Mouse (Mus musculus): ENCODE results near the gene Fos. TPM values are rescaled to one million over a fixed set of nuclear protein-coding genes. Genes with fewer than 3 reads are reported as not detected.

Gene Fos
- polyA plus RNA-seq, 1 experiment from 2014 or later: 23.2 TPM

DNA sequence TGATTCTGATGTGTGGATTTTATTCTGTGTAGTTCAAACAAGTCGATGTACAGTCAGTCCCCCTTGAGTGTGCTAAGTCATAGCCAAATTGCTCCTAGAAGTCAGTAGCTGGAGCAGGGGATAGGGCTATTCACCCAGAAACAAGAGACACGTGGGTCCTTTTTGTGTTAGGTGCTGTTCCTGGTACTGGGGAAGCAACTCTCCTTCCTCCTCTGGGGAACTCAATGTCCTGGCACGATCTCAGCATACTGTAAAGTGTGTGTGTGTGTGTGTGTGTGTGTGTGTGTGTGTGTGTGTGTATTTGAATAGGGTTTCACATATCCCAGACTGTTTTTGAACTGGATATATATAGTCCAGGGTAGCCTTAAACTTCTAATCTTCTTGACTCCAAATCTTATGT lies 8.8 kb upstream of the Fos start:
- WGBS: 39% methylated on average over 3 of the region's 3 CpGs
- Histone ChIP-seq H3K9me3 (ENCODE audit: control insufficient read depth, low read length) (no peaks in the 10 kb centered on the region), H3K9ac (ENCODE audit: low read length) (no peak overlapping the region), H3K4me3 (ENCODE audit: low read depth, low read length) (no peak overlapping the region), H3K27me3 (ENCODE audit: control insufficient read depth, insufficient read depth, low read length) (no peaks in the 10 kb centered on the region), H3K4me2 (replicated peaks; ENCODE audit: low read depth) (no peak overlapping the region), H3K4me1 (replicated peaks; ENCODE audit: control insufficient read depth, insufficient read depth) (0 out of 2 replicates have a peak, but pooled peaks cover 5% of the 10 kb centered on the region), H3K36me3 (ENCODE audit: control insufficient read depth, insufficient read depth, low read length) (no peaks in the 10 kb centered on the region), H3K27ac (replicated peaks) (no peak overlapping the region)
- TF ChIP-seq EP300 (optimal IDR thresholded peaks at IDR 0.05): no peak
- no peak for TF ChIP-seq CTCF (IDR thresholded peaks at IDR 0.05; ENCODE audit: low read depth)
- peak; percentile 43; the same call in 1 of the 2 replicates for ATAC-seq (ENCODE audit: low FRiP score, low TSS enrichment)
- DNase-seq (ENCODE audit: low spot score): no peak

DNA sequence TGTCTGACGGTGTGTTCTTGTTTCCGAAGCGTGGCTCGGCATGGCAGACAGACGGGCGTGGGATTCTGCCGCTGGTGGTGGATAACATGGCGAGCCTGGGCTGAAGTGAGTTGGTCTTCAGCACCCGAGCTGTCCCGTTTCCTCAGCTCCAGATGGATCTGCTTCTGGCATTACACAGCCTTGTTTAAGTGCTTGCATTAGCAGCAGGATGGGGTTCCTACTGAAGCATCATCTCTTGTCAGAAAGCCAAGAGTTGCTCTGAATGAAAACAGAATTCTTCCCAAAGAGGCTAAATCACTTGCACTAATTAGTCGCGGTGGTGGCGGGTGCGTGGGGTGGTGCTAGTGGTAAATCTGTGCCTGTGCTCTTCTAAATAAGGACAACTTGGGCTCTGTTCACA lies 5.8 kb upstream of the Fos start:
- H3K27ac ChIP-seq (replicated peaks): 0 out of 2 replicates have a peak overlapping the region, but pooled peaks have one; percentile 18
- no peaks in the 10 kb centered on the region for H3K36me3 ChIP-seq (ENCODE audit: control insufficient read depth, insufficient read depth, low read length)
- H3K4me2 ChIP-seq (replicated peaks; ENCODE audit: low read depth): no peak overlapping the region
- no peak overlapping the region for H3K9ac ChIP-seq (ENCODE audit: low read length)
- DNase-seq (ENCODE audit: low spot score) (no peak), ATAC-seq (ENCODE audit: low FRiP score, low TSS enrichment) (no peak)
- H3K9me3 ChIP-seq (ENCODE audit: control insufficient read depth, low read length): no peaks in the 10 kb centered on the region
- no peak overlapping the region for H3K4me3 ChIP-seq (ENCODE audit: low read depth, low read length)
- 61% methylated on average over 14 of the region's 14 CpGs for WGBS
- TF ChIP-seq EP300 (optimal IDR thresholded peaks at IDR 0.05) (no peak), CTCF (IDR thresholded peaks at IDR 0.05; ENCODE audit: low read depth) (no peak)
- no peaks in the 10 kb centered on the region for H3K27me3 ChIP-seq (ENCODE audit: control insufficient read depth, insufficient read depth, low read length)
- 0 out of 2 replicates have a peak, but pooled peaks cover 5% of the 10 kb centered on the region for H3K4me1 ChIP-seq (replicated peaks; ENCODE audit: control insufficient read depth, insufficient read depth)

DNA sequence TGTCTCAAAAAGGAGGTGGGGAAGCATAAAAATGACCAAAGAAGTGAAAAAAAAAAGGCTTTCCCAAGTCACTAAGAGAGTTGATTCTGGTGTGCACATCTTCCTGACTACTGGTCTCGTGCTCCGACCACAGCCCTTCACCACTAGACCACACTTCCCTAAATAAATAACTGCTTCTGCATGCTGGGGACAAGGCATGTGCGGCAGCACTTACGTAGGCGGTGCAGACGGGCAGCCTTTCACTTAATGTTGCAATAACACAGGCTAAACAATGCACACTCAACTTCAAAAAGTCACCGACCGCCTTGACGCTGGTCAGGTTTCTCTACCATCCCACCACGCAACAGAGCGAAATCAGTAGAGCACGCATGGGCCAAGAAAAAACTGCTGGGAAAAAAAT lies 5.0 kb upstream of the Fos start:
- H3K9ac ChIP-seq (ENCODE audit: low read length): no peak overlapping the region
- no peak overlapping the region for H3K4me2 ChIP-seq (replicated peaks; ENCODE audit: low read depth)
- ATAC-seq (ENCODE audit: low FRiP score, low TSS enrichment) (no peak), DNase-seq (ENCODE audit: low spot score) (no peak)
- no peaks in the 10 kb centered on the region for H3K36me3 ChIP-seq (ENCODE audit: control insufficient read depth, insufficient read depth, low read length)
- H3K27ac ChIP-seq (replicated peaks): no peak overlapping the region
- H3K4me3 ChIP-seq (ENCODE audit: low read depth, low read length): no peak overlapping the region
- H3K4me1 ChIP-seq (replicated peaks; ENCODE audit: control insufficient read depth, insufficient read depth): 0 out of 2 replicates have a peak, but pooled peaks cover 5% of the 10 kb centered on the region
- H3K9me3 ChIP-seq (ENCODE audit: control insufficient read depth, low read length): no peaks in the 10 kb centered on the region
- no peaks in the 10 kb centered on the region for H3K27me3 ChIP-seq (ENCODE audit: control insufficient read depth, insufficient read depth, low read length)
- 70% methylated on average over 12 of the region's 12 CpGs for WGBS
- TF ChIP-seq EP300 (optimal IDR thresholded peaks at IDR 0.05): no peak
- no peak for TF ChIP-seq CTCF (IDR thresholded peaks at IDR 0.05; ENCODE audit: low read depth)

DNA sequence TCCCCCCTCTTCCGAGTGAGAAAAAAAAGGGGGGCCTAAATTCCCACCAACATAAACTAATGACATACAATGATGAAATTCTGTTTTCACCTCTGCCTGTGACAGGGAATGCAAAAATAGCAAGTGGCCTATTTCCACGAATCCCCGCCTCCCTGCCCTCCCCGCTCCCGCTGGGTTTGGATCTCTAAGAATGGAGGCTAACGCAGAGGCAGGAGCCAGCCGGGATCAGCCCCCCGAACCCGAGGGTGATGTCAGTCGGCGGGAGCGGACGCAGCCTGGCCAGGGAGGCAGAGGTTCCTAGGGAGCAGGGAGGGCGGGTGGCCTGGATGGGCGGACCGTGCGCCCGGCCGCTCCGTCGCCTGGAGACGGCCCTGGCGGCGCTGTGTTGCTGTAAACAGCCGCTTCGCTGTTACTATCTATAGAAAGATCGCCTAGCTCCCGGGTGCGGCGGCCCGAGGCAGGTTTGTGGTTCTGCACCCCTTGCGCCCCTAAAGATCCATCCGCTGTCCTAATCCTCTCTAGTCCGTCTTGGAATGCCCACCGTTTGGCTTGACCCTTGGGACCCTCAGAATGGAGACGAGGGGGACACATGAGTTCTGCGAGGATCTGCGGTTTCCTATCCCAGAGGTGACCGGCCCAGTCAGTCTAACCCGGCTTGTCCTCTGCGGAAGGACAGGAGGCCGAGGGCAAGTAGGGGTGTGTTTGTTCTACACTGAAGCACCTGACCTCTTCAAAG lies 1.6 kb upstream of the Fos start:
- H3K27ac ChIP-seq (replicated peaks): peak overlapping the region; percentile 95
- under 1% methylated on average over 42 of the region's 42 CpGs for WGBS
- no peaks in the 10 kb centered on the region for H3K9me3 ChIP-seq (ENCODE audit: control insufficient read depth, low read length)
- 0 out of 2 replicates have a peak, but pooled peaks cover 5% of the 10 kb centered on the region for H3K4me1 ChIP-seq (replicated peaks; ENCODE audit: control insufficient read depth, insufficient read depth)
- H3K4me3 ChIP-seq (ENCODE audit: low read depth, low read length): peak overlapping the region; percentile 79
- no peaks in the 10 kb centered on the region for H3K27me3 ChIP-seq (ENCODE audit: control insufficient read depth, insufficient read depth, low read length)
- ATAC-seq (ENCODE audit: low FRiP score, low TSS enrichment) (peak; percentile 80), DNase-seq (ENCODE audit: low spot score) (peak; percentile 89)
- H3K36me3 ChIP-seq (ENCODE audit: control insufficient read depth, insufficient read depth, low read length): peaks cover 4% of the 10 kb centered on the region; the same call in 1 of the 2 replicates
- peak overlapping the region; percentile 79 for H3K9ac ChIP-seq (ENCODE audit: low read length)
- TF ChIP-seq CTCF (IDR thresholded peaks at IDR 0.05; ENCODE audit: low read depth): peak; percentile 33; the same call in 1 of the 2 replicates
- TF ChIP-seq EP300 (optimal IDR thresholded peaks at IDR 0.05): no peak
- H3K4me2 ChIP-seq (replicated peaks; ENCODE audit: low read depth): peak overlapping the region; percentile 95

DNA sequence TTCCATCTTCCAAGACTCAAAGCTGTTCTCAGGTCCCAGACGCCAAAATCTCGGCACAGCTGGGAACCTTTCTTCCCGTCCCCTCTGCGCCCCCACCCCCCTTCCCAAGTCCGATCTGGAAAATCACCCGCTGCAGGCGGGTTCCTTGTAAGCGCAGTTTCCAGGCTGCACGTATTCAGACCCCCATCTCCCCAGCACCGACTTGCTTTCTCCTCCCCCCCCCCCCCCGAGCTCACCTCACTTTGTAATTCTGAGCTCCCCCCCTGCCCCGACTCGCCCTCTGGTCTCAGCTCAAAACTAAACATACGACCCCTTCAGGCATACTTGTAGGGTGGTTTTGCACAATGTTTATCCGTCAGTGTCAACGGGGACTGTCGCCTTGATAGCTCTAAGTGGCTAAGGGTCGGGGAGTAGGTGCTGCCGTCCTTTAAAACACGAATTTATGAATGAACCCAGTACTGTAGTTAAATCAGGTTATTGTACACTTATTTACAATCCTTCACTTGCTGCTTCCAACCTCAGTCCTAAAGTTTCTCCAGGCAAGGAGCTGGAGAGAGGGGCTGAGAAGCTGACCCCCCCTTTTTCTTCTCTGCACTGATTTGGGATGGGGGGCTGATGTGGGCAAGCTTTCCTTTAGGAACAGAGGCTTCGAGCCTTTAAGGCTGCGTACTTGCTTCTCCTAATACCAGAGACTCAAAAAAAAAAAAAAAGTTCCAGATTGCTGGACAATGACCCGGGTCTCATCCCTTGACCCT lies 857 bp upstream of the Fos start:
- peaks cover 4% of the 10 kb centered on the region; the same call in 1 of the 2 replicates for H3K36me3 ChIP-seq (ENCODE audit: control insufficient read depth, insufficient read depth, low read length)
- H3K4me3 ChIP-seq (ENCODE audit: low read depth, low read length): peak overlapping the region; percentile 79
- 0 out of 2 replicates have a peak, but pooled peaks have one; percentile 19 for TF ChIP-seq CTCF (IDR thresholded peaks at IDR 0.05; ENCODE audit: low read depth)
- TF ChIP-seq EP300 (optimal IDR thresholded peaks at IDR 0.05): no peak
- DNase-seq (ENCODE audit: low spot score) (peak; percentile 63), ATAC-seq (ENCODE audit: low FRiP score, low TSS enrichment) (no peak)
- H3K4me1 ChIP-seq (replicated peaks; ENCODE audit: control insufficient read depth, insufficient read depth): 0 out of 2 replicates have a peak, but pooled peaks cover 2% of the 10 kb centered on the region
- under 1% methylated on average over 22 of the region's 23 CpGs for WGBS
- no peaks in the 10 kb centered on the region for H3K27me3 ChIP-seq (ENCODE audit: control insufficient read depth, insufficient read depth, low read length)
- H3K9ac ChIP-seq (ENCODE audit: low read length): peak overlapping the region; percentile 79
- H3K4me2 ChIP-seq (replicated peaks; ENCODE audit: low read depth): peak overlapping the region; percentile 95
- H3K9me3 ChIP-seq (ENCODE audit: control insufficient read depth, low read length): no peaks in the 10 kb centered on the region
- peak overlapping the region; percentile 95 for H3K27ac ChIP-seq (replicated peaks)
